Mouse (Mus musculus) embryonic facial prominence, embryonic 15.5 days (tissue): ENCODE results near the gene Nudt2. TPM values are rescaled to one million over a fixed set of nuclear protein-coding genes. Genes with fewer than 3 reads are reported as not detected.
"Not testable (repeated sequence)": the region's sequence is repeated elsewhere in the genome, so short reads cannot be mapped to it uniquely, and the experiment has no call there.

Experiments
- ATAC-seq: fragments of 200-750 bp; cut with Nextera tagmentation; 2 replicates; pipeline ENCODE4 v1.8.0; 2017; ENCODE audit warnings: low read depth, moderate TSS enrichment; ENCODE audit not compliant: insufficient number of reproducible peaks, low FRiP score, low TSS enrichment
- H3K27ac ChIP-seq: fragments of 300-500 bp; sonication (generic); replicated peaks from 2 replicates; pipeline ENCODE4 v1.5.1; 2015; ENCODE audit warnings: mild to moderate bottlenecking, inconsistent platforms
- H3K27me3 ChIP-seq: fragments of 300-500 bp; sonication (generic); 2 replicates; pipeline ENCODE4 v1.6.1; 2015; ENCODE audit warnings: inconsistent platforms
- H3K36me3 ChIP-seq: fragments of 300-500 bp; sonication (generic); 2 replicates; pipeline ENCODE4 v1.6.1; 2015; ENCODE audit warnings: mild to moderate bottlenecking, inconsistent platforms
- H3K4me1 ChIP-seq: fragments of 300-500 bp; sonication (generic); 2 replicates; pipeline ENCODE4 v1.6.1; 2015; ENCODE audit warnings: inconsistent platforms
- H3K4me2 ChIP-seq: fragments of 300-500 bp; sonication (generic); replicated peaks from 2 replicates; pipeline ENCODE4 v1.6.1; 2015; ENCODE audit warnings: mild to moderate bottlenecking, inconsistent platforms
- H3K4me3 ChIP-seq: fragments of 300-500 bp; sonication (generic); replicated peaks from 2 replicates; pipeline ENCODE4 v1.5.1; 2015; ENCODE audit warnings: mild to moderate bottlenecking, inconsistent platforms
- H3K9ac ChIP-seq: fragments of 300-500 bp; sonication (generic); 2 replicates; pipeline ENCODE4 v1.6.1; 2015; ENCODE audit warnings: inconsistent platforms
- H3K9me3 ChIP-seq: fragments of 300-500 bp; sonication (generic); replicated peaks from 2 replicates; pipeline ENCODE4 v1.6.1; 2016; ENCODE audit warnings: inconsistent platforms
- WGBS: fragments of 180-500 bp; shearing (Covaris S2); methylation state at CpG from one replicate; pipeline ENCODE4 v1.1.7; 2015; 5-methylcytosine and 5-hydroxymethylcytosine counted together
- polyA plus RNA-seq: library from polyadenylated mRNA; unstranded; fragments of >200 nt; fragmentation: Nextera tagmentation; extraction: Ambion mirVana; gene quantifications from 2 replicates; pipeline ENCODE4 v1.2.1, GENCODE M21; 2015

Nudt2 gene
- polyA plus RNA-seq: 47.0 and 47.1 TPM in 2 replicates

DNA sequence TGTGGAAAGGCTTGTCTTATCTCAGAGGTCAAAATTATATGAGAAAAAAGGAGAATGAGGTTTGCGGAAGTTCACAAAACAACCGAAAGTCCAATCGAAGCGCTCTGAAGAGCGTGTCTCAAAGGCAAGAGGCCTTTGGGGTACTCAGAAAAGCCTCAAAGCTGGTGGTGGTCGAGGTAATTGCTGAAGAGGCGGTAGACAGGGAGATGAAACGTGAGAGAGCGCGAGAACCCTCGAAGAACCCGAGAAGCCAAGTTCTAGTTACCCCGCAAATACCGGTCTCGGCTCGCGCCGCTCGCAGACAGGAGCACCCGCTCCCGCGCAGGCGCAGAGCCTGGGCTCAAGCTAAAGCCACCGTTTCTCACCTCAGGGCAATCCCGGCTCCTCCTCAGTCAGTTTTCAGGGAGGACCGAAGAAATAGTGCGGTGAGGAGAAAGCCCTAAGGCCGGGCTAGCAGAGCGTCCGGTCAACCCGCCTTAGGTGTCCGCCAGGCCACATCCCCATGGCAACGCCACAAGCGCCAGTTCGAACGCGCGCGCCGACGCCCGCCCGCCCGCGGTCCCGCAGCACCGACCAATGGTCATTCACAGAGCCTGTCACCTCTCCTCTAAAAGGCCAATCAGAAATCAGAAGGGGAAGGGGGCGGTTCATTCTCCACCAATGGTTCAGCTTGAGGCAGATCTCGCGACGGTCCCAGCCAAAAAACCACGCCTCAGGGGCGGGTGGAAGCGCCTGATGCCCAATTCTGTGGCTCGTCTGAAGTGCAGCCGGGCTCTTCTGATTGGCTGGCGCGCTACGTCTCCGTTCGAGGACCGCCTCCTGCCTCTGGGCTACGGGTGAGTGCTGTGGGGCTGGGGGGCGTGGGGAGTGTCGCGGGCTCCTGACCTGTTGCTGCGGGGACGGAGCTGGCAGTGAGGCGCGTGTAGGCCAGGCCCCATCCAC, at the start of gene Nudt2, which contains the start of gene Kif24:
Gene Nudt2 (plus strand): TSS at position 807 of the 942 bp plus-strand sequence.
Gene Kif24 (minus strand): TSS at position 543 of the 942 bp plus-strand sequence.
- peak within 1 kb of the TSS; percentile 71 for H3K9ac ChIP-seq
- WGBS: under 1% methylated on average over 70 of the region's 70 CpGs
- ATAC-seq: peak; percentile 99

GRCm38 (mm10) chr4:41416966-41417365, 48.0 kb upstream of the Nudt2 start:
- H3K27ac ChIP-seq: no peak overlapping the region
- no peak overlapping the region for H3K9ac ChIP-seq
- ATAC-seq: no peak

More for the DNA sequence above, at the start of gene Nudt2, which contains the start of gene Kif24:
- no peaks in the 10 kb centered on the region for H3K9me3 ChIP-seq
- peak within 1 kb of the TSS; percentile 68 for H3K27ac ChIP-seq
- H3K4me1 ChIP-seq: peaks cover 21% of the 10 kb centered on the region
- no peaks in the 10 kb centered on the region for H3K27me3 ChIP-seq
- peak within 1 kb of the TSS; percentile 49 for H3K4me2 ChIP-seq
- H3K4me3 ChIP-seq: peak within 1 kb of the TSS; percentile 64
- no peaks in the 10 kb centered on the region for H3K36me3 ChIP-seq

GRCm38 (mm10) chr4:41438931-41439330, 26.0 kb upstream of the Nudt2 start:
- no peak overlapping the region for H3K4me2 ChIP-seq
- no peak for ATAC-seq

More at GRCm38 (mm10) chr4:41416966-41417365, 48.0 kb upstream of the Nudt2 start:
- Histone ChIP-seq H3K9me3 (no peaks in the 10 kb centered on the region), H3K27me3 (no peaks in the 10 kb centered on the region), H3K36me3 (no peaks in the 10 kb centered on the region), H3K4me1 (no peaks in the 10 kb centered on the region), H3K4me2 (no peak overlapping the region), H3K4me3 (no peak overlapping the region)

DNA sequence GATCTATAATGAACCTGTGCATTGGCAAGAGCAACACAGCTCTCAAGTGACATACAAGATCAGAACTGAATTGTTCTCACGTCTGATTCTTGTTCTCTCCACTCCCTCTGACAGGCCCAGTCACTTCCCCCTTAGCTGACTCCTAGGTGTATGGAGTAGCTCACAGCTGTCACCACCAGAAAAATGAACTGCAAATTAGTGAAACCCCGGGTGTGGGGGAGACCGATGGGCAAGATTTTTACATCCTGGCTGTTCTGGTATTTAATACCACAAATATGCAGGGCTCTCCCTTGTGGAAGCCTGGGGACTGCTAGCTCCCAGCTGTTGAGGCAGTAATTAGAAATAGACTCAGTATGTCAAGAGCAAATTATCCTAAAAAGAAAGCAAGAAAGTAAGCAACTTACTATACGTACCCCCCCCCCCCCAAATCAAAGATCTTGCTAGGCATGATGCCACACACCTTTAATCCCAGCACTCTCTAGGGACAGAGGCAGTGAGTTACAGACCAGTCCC, 22.1 kb upstream of the Nudt2 start:
- no peaks in the 10 kb centered on the region for H3K9me3 ChIP-seq
- no peak for ATAC-seq
- 28% methylated on average over 4 of the region's 4 CpGs for WGBS
- H3K36me3 ChIP-seq: peaks cover 8% of the 10 kb centered on the region; the same call in 1 of the 2 replicates
- no peak overlapping the region for H3K27ac ChIP-seq
- no peak overlapping the region for H3K4me3 ChIP-seq
- no peaks in the 10 kb centered on the region for H3K4me1 ChIP-seq
- H3K27me3 ChIP-seq: no peaks in the 10 kb centered on the region
- H3K4me2 ChIP-seq: no peak overlapping the region
- no peak overlapping the region for H3K9ac ChIP-seq

More at GRCm38 (mm10) chr4:41438931-41439330, 26.0 kb upstream of the Nudt2 start:
- Histone ChIP-seq H3K4me3 (no peak overlapping the region), H3K27me3 (no peaks in the 10 kb centered on the region), H3K9ac (no peak overlapping the region), H3K9me3 (no peaks in the 10 kb centered on the region), H3K27ac (no peak overlapping the region), H3K4me1 (no peaks in the 10 kb centered on the region), H3K36me3 (no peaks in the 10 kb centered on the region)
- WGBS: 73% methylated on average over 5 of the region's 5 CpGs

GRCm38 (mm10) chr4:41447595-41447994, 17.4 kb upstream of the Nudt2 start:
- no peaks in the 10 kb centered on the region for H3K9me3 ChIP-seq
- no peaks in the 10 kb centered on the region for H3K27me3 ChIP-seq
- WGBS: 89% methylated on average over 3 of the region's 3 CpGs
- H3K27ac ChIP-seq: no peak overlapping the region
- no peak overlapping the region for H3K4me2 ChIP-seq
- H3K4me3 ChIP-seq: no peak overlapping the region
- H3K4me1 ChIP-seq: no peaks in the 10 kb centered on the region
- H3K36me3 ChIP-seq: peaks cover 8% of the 10 kb centered on the region; the same call in 1 of the 2 replicates
- no peak for ATAC-seq
- H3K9ac ChIP-seq: no peak overlapping the region

GRCm38 (mm10) chr4:41460690-41461089, 4.3 kb upstream of the Nudt2 start:
- ATAC-seq: no peak

GRCm38 (mm10) chr4:41463051-41463738, 1.8 kb upstream of the Nudt2 start:
- H3K9ac ChIP-seq, H3K9me3 ChIP-seq, H3K36me3 ChIP-seq, H3K4me3 ChIP-seq, H3K27ac ChIP-seq, ATAC-seq, H3K27me3 ChIP-seq: not testable (repeated sequence)
- 54% methylated on average over 3 of the region's 3 CpGs for WGBS
- Histone ChIP-seq H3K4me2 (peak overlapping the region; percentile 49), H3K4me1 (peaks cover 16% of the 10 kb centered on the region; the same call in 1 of the 2 replicates)

More at GRCm38 (mm10) chr4:41460690-41461089, 4.3 kb upstream of the Nudt2 start:
- H3K9ac ChIP-seq: no peak overlapping the region
- 83% methylated on average over 1 of the region's 1 CpGs for WGBS
- H3K9me3 ChIP-seq: no peaks in the 10 kb centered on the region
- peaks cover 13% of the 10 kb centered on the region; the same call in 1 of the 2 replicates for H3K4me1 ChIP-seq
- H3K27ac ChIP-seq: no peak overlapping the region
- H3K27me3 ChIP-seq: no peaks in the 10 kb centered on the region
- H3K4me2 ChIP-seq: no peak overlapping the region
- no peaks in the 10 kb centered on the region for H3K36me3 ChIP-seq
- H3K4me3 ChIP-seq: no peak overlapping the region

DNA sequence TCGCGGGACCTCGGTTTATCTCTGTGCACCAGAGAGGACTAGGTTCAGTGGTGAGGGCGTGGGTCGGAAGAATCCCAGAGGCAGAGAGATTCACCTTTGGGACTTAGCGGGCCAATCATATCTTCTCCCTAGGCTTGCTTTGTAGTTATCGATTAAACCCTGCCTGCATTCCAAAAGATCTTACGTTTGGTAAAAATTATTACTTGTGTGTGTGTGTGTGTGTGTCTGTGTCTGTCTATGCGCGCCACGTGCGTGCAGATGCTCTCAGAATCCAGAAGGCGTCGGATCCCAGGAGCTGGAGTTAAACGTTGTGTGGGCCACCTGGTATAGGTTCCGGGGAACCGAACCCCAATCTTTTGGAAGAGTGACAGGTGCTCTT, 325 bp downstream of the Nudt2 start:
- no peak; the same call in 1 of the 2 replicates for ATAC-seq
- Histone ChIP-seq H3K4me2 (peak overlapping the region; percentile 49), H3K9ac (peak overlapping the region; percentile 71), H3K36me3 (no peaks in the 10 kb centered on the region), H3K27ac (peak overlapping the region; percentile 68; the same call in 1 of the 2 replicates), H3K27me3 (no peaks in the 10 kb centered on the region), H3K4me3 (peak overlapping the region; percentile 64), H3K4me1 (peaks cover 26% of the 10 kb centered on the region), H3K9me3 (no peaks in the 10 kb centered on the region)
- WGBS: 3% methylated on average over 17 of the region's 17 CpGs

- Histone ChIP-seq H3K4me3 (no peak overlapping the region), H3K36me3 (no peaks in the 10 kb centered on the region), H3K9me3 (no peaks in the 10 kb centered on the region), H3K9ac (no peak overlapping the region), H3K27ac (no peak overlapping the region), H3K4me1 (peaks cover 24% of the 10 kb centered on the region), H3K27me3 (no peaks in the 10 kb centered on the region), H3K4me2 (no peak overlapping the region)
- WGBS: 51% methylated on average over 17 of the region's 17 CpGs
- ATAC-seq: no peak
Measured at GRCm38 (mm10) chr4:41468396-41469080, 3.6 kb downstream of the Nudt2 start.

DNA sequence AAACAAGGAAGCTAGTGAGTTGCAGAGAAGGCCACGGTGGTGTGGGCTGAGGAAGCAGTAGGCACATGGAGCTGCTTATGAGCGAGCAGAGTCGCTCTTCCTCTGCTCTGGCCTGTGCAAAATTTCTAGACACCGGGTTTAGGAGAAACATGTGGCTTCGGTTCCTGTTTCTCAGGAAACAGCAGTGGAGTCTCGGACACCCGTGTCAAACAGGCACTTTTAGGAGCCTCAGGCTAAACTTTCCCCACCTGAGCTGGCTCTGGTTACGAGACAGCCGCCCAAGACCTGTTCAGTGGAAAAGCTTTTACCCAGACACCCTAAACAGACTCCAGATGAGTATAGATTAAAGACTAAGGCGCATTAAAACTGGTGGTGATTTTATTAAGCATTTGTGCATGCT, 4.2 kb downstream of the Nudt2 start:
- ATAC-seq: no peak
- no peak overlapping the region for H3K9ac ChIP-seq
- no peaks in the 10 kb centered on the region for H3K27me3 ChIP-seq
- no peaks in the 10 kb centered on the region for H3K36me3 ChIP-seq
- peaks cover 18% of the 10 kb centered on the region; the same call in 1 of the 2 replicates for H3K4me1 ChIP-seq
- H3K9me3 ChIP-seq: no peaks in the 10 kb centered on the region
- 35% methylated on average over 10 of the region's 10 CpGs for WGBS
- H3K4me3 ChIP-seq: no peak overlapping the region
- no peak overlapping the region for H3K27ac ChIP-seq
- H3K4me2 ChIP-seq: no peak overlapping the region
